8 mouse cellular contexts compared by ENCODE assay signal in the genomic region with DNA sequence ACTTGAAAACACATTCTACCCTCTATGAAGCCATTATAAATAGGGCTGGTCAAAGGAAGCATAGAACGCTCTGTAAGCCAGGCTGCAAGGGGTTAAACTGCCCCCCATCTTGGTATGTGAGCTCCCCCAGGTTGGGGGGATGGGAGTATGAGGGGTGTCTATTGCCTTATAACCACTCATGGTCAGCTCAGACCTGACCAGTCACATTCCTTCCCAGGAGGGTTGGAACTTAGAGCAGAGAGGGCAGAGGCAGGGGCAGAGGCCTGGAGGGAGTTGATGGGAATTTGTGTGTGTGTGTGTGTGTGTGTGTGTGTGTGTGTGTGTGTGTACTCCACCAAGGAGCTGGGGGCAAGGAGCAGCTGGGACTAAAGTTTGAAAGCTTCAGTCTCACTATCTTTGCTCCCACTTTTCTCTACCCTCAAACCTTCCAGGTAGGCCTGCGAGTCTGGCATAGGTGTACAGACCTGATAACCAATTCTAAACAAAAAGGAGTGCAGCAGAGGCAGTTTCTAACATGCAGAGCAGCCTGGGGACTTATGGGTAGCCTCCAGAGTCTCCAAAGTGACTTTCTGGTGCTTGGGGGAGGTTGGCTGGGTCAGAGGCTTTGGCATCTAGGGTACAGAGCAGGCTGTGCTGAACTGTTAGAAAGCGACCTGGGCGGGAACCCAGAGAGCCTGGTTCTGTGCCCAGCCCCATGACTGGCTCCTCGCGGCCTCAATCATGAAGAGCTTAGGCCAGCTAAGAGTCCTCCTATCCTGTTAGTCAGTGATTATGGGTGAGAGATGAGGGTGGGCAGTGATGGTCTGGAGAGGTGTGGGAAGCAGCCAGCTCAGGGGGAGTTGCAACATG. TPM values are rescaled to one million over a fixed set of nuclear protein-coding genes. Genes with fewer than 3 reads are reported as not detected.
DNase-seq lines count a peak whose midpoint lies in the region; ATAC-seq and TF ChIP-seq lines count a peak whose summit lies in the region.

No protein-coding gene starts in this region.

- peak; percentile 56 for DNase-seq in embryo, embryonic 10 days (ENCODE audit: low spot score)
- no peak for DNase-seq in embryo, embryonic 10.5 days (ENCODE audit: low spot score)
- DNase-seq in fat pad, adult 2 months (ENCODE audit: extremely low read depth, low read depth, low spot score): peak; percentile 83
- DNase-seq in kidney, postnatal 36 days: peak; percentile 79 to 83
- no peak for DNase-seq in left cerebral cortex, postnatal 14 days (ENCODE audit: low spot score in 2 of 2)
- DNase-seq in layer of hippocampus, postnatal 36 days: no peak

- no peak for TF ChIP-seq POLR2A in olfactory bulb, adult 2 months (IDR thresholded peaks at IDR 0.05; ENCODE audit: insufficient read depth, low read depth, low read length)

- no peaks in the 10 kb centered on the region for H3K36me3 ChIP-seq in heart, embryonic 16.5 days (ENCODE audit: control insufficient read depth, insufficient read depth)

- no peaks in the 10 kb centered on the region for H3K27me3 ChIP-seq in heart, embryonic 16.5 days (ENCODE audit: control insufficient read depth, insufficient read depth, low read length)

- H3K4me3 ChIP-seq in heart, embryonic 16.5 days (ENCODE audit: low read length): no peak overlapping the region
- H3K4me3 ChIP-seq in olfactory bulb, adult 2 months (ENCODE audit: insufficient read depth, low read depth, low read length): no peak overlapping the region

- peak overlapping the region; percentile 60; the same call in 1 of the 2 replicates for H3K4me2 ChIP-seq in heart, embryonic 16.5 days (ENCODE audit: low read depth, low read length)

- H3K9me3 ChIP-seq in heart, embryonic 16.5 days (replicated peaks; ENCODE audit: control insufficient read depth, low read length): no peaks in the 10 kb centered on the region

- peak overlapping the region; percentile 87 for H3K27ac ChIP-seq in heart, embryonic 16.5 days (ENCODE audit: low read length)
- H3K27ac ChIP-seq in olfactory bulb, adult 2 months (ENCODE audit: insufficient read depth, low read depth, low read length): 0 out of 2 replicates have a peak overlapping the region, but pooled peaks have one; percentile 21

- ATAC-seq in heart, embryonic 16.5 days (replicated peaks; ENCODE audit: extremely low read depth, insufficient read depth, low FRiP score): no peak

- intact Hi-C loops in left cerebral cortex, postnatal 14 days (cut with DNase I): no loop called here

- no peak for TF ChIP-seq CTCF in olfactory bulb, adult 2 months (IDR thresholded peaks at IDR 0.05; ENCODE audit: insufficient read depth, low read depth, low read length)

- 29% methylated on average over 6 of the region's 6 CpGs for WGBS in heart, embryonic 16.5 days
- 53% methylated on average over 6 of the region's 6 CpGs for WGBS in olfactory bulb, adult 2 months

- H3K4me1 ChIP-seq in heart, embryonic 16.5 days (ENCODE audit: control insufficient read depth, insufficient read depth, low read length): peaks cover 92% of the 10 kb centered on the region
- H3K4me1 ChIP-seq in olfactory bulb, adult 2 months (ENCODE audit: control insufficient read depth, insufficient read depth, low read length): peaks cover 82% of the 10 kb centered on the region

- peak overlapping the region; percentile 63 for H3K9ac ChIP-seq in heart, embryonic 16.5 days (ENCODE audit: low read length)

RNA-seq across cellular contexts. Expression of a gene that starts 33.0 kb away (rescaled TPM):
- polyA plus RNA-seq in heart, embryonic 16.5 days (2015; fragmentation: Nextera tagmentation; extraction: Ambion mirVana): 7.1 and 7.2 TPM in 2 replicates
- polyA plus RNA-seq in olfactory bulb, adult 2 months (2012; ENCODE audit: insufficient read depth, insufficient read length, low replicate concordance, missing spikeins): not detected in 2 replicates
- 10 to 100 TPM; 78.4 to 81.6 TPM for total RNA-seq in left cerebral cortex, postnatal 14 days (2021)
- total RNA-seq in layer of hippocampus, postnatal 36 days (2021): 100 to 1,000 TPM; 111 to 113 TPM

Comparison
In these comparisons a context has a peak if more than half of its experiments do, and no peak if none do; other contexts are left out.
1. DNase-seq: peak in embryo, embryonic 10 days (single experiment), fat pad, adult 2 months (single experiment) and kidney, postnatal 36 days (2 of 2); none in embryo, embryonic 10.5 days (single experiment), left cerebral cortex, postnatal 14 days (0 of 2) and layer of hippocampus, postnatal 36 days (0 of 2).